In the genomic region with DNA sequence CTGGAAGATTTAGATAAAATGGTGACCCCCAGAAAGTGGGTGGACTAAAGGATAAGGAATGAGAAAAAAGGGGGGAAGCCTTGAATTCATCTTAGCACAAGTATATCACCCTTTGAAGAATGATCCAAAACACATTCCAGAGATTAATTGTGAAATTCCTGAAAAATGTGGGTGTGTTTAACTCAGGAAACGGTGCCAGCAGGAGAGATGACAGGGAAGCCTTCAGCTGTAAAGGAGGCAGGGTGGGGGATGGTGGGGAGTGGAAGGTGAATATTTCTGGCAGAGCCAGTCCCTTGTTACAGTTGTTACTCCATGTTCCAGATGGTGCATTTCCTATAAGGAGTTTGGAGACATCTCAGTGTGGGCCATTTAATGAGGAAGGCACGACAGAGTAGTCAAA, we compare ENCODE assay signal across 15 mouse cellular contexts. TPM values are rescaled to one million over a fixed set of nuclear protein-coding genes. Genes with fewer than 3 reads are reported as not detected.
DNase-seq lines count a peak whose midpoint lies in the region; ATAC-seq and TF ChIP-seq lines count a peak whose summit lies in the region.
"Had no signal": no experiment of that assay in that cellular context is flagged by ENCODE, and none has a peak within 500 bp of the region (broad histone marks: within the 10 kb centered on the region; RNA-seq: fewer than 3 reads in every experiment).

No protein-coding gene starts in this region.

- WGBS in embryonic facial prominence, embryonic 11.5 days: 25% methylated on average over 2 of the region's 2 CpGs
- WGBS in embryonic facial prominence, embryonic 10.5 days: 37% methylated on average over 2 of the region's 2 CpGs
- 6% methylated on average over 2 of the region's 2 CpGs for WGBS in lung, embryonic 14.5 days

- DNase-seq in embryonic facial prominence, embryonic 11.5 days (ENCODE audit: low spot score): peak; percentile 53
- DNase-seq in embryonic facial prominence, embryonic 10.5 days (ENCODE audit: low spot score): no peak
- peak; percentile 52 for DNase-seq in urinary bladder, postnatal 14 days (ENCODE audit: low spot score)
- no peak for DNase-seq in urinary bladder, postnatal 36 days (ENCODE audit: low spot score in 2 of 2)
- peak; percentile 70 for DNase-seq in lung, embryonic 14.5 days
- no peak for DNase-seq in spleen, postnatal 10 days (ENCODE audit: low spot score in 2 of 2)
- DNase-seq in T-cell, adult 2 months (ENCODE audit: low spot score): no peak
- no peak for DNase-seq in cerebellum, postnatal 14 days
- DNase-seq: cerebellum, adult 11 months; liver, embryonic 13.5 days; thymus, postnatal 14 days had no signal

- no peak for TF ChIP-seq CTCF in lung, embryonic 14.5 days (IDR thresholded peaks at IDR 0.05; ENCODE audit: low read depth)

- no peak overlapping the region for H3K9ac ChIP-seq in embryonic facial prominence, embryonic 11.5 days (replicated peaks; ENCODE audit: low read length)
- H3K9ac ChIP-seq in lung, embryonic 14.5 days: no peak overlapping the region
- H3K9ac ChIP-seq: embryonic facial prominence, embryonic 12.5 days; heart, embryonic 15.5 days; liver, embryonic 13.5 days; midbrain, embryonic 15.5 days had no signal

- no peak overlapping the region for H3K4me2 ChIP-seq in embryonic facial prominence, embryonic 11.5 days (ENCODE audit: low read depth, low read length)
- H3K4me2 ChIP-seq in lung, embryonic 14.5 days: no peak overlapping the region
- H3K4me2 ChIP-seq: embryonic facial prominence, embryonic 12.5 days; heart, embryonic 15.5 days; liver, embryonic 13.5 days; midbrain, embryonic 15.5 days had no signal

- H3K36me3 ChIP-seq in embryonic facial prominence, embryonic 11.5 days (replicated peaks; ENCODE audit: control insufficient read depth, insufficient read depth, low read depth, low read length): no peaks in the 10 kb centered on the region
- no peaks in the 10 kb centered on the region; the same call in 1 of the 2 replicates for H3K36me3 ChIP-seq in embryonic facial prominence, embryonic 10.5 days (replicated peaks)
- H3K36me3 ChIP-seq in lung, embryonic 14.5 days (ENCODE audit: insufficient read depth): no peaks in the 10 kb centered on the region
- H3K36me3 ChIP-seq: embryonic facial prominence, embryonic 12.5 days; heart, embryonic 15.5 days; liver, embryonic 13.5 days; midbrain, embryonic 15.5 days had no signal

- H3K9me3 ChIP-seq in embryonic facial prominence, embryonic 11.5 days (replicated peaks; ENCODE audit: control insufficient read depth, low read length): no peaks in the 10 kb centered on the region
- no peaks in the 10 kb centered on the region for H3K9me3 ChIP-seq in embryonic facial prominence, embryonic 10.5 days
- no peaks in the 10 kb centered on the region for H3K9me3 ChIP-seq in lung, embryonic 14.5 days (ENCODE audit: low read depth, low read length)
- H3K9me3 ChIP-seq: embryonic facial prominence, embryonic 12.5 days; heart, embryonic 15.5 days; liver, embryonic 13.5 days; midbrain, embryonic 15.5 days had no signal

- H3K4me3 ChIP-seq in embryonic facial prominence, embryonic 11.5 days (ENCODE audit: low read depth, low read length): no peak overlapping the region
- H3K4me3 ChIP-seq in embryonic facial prominence, embryonic 10.5 days: no peak overlapping the region
- no peak overlapping the region for H3K4me3 ChIP-seq in lung, embryonic 14.5 days (ENCODE audit: low read depth, low read length)
- H3K4me3 ChIP-seq: embryonic facial prominence, embryonic 12.5 days; heart, embryonic 15.5 days; liver, embryonic 13.5 days; midbrain, embryonic 15.5 days had no signal

- no peak for ATAC-seq in embryonic facial prominence, embryonic 11.5 days (replicated peaks; ENCODE audit: insufficient number of reproducible peaks, low FRiP score, low TSS enrichment, low read depth)
- ATAC-seq in lung, embryonic 14.5 days (ENCODE audit: insufficient read depth): peak; percentile 42
- ATAC-seq: inflammation-experienced regulatory T-cells, adult 6 months; midbrain, embryonic 15.5 days had no signal

- no peak overlapping the region for H3K27ac ChIP-seq in embryonic facial prominence, embryonic 11.5 days (replicated peaks; ENCODE audit: low read depth, low read length)
- no peak overlapping the region for H3K27ac ChIP-seq in embryonic facial prominence, embryonic 10.5 days (replicated peaks)
- H3K27ac ChIP-seq in lung, embryonic 14.5 days (ENCODE audit: low read depth): no peak overlapping the region
- H3K27ac ChIP-seq: embryonic facial prominence, embryonic 12.5 days; heart, embryonic 15.5 days; liver, embryonic 13.5 days; midbrain, embryonic 15.5 days had no signal

- no peaks in the 10 kb centered on the region; the same call in 1 of the 2 replicates for H3K4me1 ChIP-seq in embryonic facial prominence, embryonic 11.5 days (ENCODE audit: control insufficient read depth, insufficient read depth, low read length)
- H3K4me1 ChIP-seq in embryonic facial prominence, embryonic 10.5 days: peaks cover 54% of the 10 kb centered on the region
- H3K4me1 ChIP-seq in lung, embryonic 14.5 days (ENCODE audit: insufficient read depth): peaks cover 21% of the 10 kb centered on the region

- no peaks in the 10 kb centered on the region for H3K27me3 ChIP-seq in embryonic facial prominence, embryonic 11.5 days (ENCODE audit: control insufficient read depth, insufficient read depth, low read length)
- 0 out of 2 replicates have a peak, but pooled peaks cover 3% of the 10 kb centered on the region for H3K27me3 ChIP-seq in embryonic facial prominence, embryonic 10.5 days (replicated peaks; ENCODE audit: low read depth, poor library complexity, severe bottlenecking)
- peaks cover 7% of the 10 kb centered on the region; the same call in 1 of the 2 replicates for H3K27me3 ChIP-seq in lung, embryonic 14.5 days (ENCODE audit: insufficient read depth, low read length)
- H3K27me3 ChIP-seq: embryonic facial prominence, embryonic 12.5 days; midbrain, embryonic 15.5 days had no signal

RNA-seq across cellular contexts. Expression of a gene that starts 6.4 kb away (rescaled TPM):
- polyA plus RNA-seq in embryonic facial prominence, embryonic 11.5 days (2014; fragmentation: Nextera tagmentation; extraction: Ambion mirVana): 3.3 TPM in 2 replicates
- polyA plus RNA-seq in embryonic facial prominence, embryonic 10.5 days (2016; fragmentation: Nextera tagmentation; extraction: Ambion mirVana): 2.2 and 2.7 TPM in 2 replicates
- polyA plus RNA-seq in lung, embryonic 14.5 days (2014; fragmentation: Nextera tagmentation; extraction: Ambion mirVana): 3.1 and 5.7 TPM in 2 replicates

Comparison
In these comparisons a context has a peak if more than half of its experiments do, and no peak if none do; other contexts are left out.
1. DNase-seq: peak in embryonic facial prominence, embryonic 11.5 days (single experiment), urinary bladder, postnatal 14 days (single experiment) and lung, embryonic 14.5 days (single experiment); none in embryonic facial prominence, embryonic 10.5 days (single experiment), urinary bladder, postnatal 36 days (0 of 2), spleen, postnatal 10 days (0 of 2), T-cell, adult 2 months (single experiment) and cerebellum, postnatal 14 days (0 of 2).